Mouse (Mus musculus) hindlimb bud, embryonic 11.5 days (tissue): Measurements from ENCODE around the gene Snapc2.

Experiments used
- DNase-seq: peaks from one replicate; pipeline ENCODE4 v3.0.0-alpha.2; 2012; ENCODE audit warnings: low read depth, low spot score; ENCODE audit errors: extremely low spot score

The Snapc2 gene

DNA sequence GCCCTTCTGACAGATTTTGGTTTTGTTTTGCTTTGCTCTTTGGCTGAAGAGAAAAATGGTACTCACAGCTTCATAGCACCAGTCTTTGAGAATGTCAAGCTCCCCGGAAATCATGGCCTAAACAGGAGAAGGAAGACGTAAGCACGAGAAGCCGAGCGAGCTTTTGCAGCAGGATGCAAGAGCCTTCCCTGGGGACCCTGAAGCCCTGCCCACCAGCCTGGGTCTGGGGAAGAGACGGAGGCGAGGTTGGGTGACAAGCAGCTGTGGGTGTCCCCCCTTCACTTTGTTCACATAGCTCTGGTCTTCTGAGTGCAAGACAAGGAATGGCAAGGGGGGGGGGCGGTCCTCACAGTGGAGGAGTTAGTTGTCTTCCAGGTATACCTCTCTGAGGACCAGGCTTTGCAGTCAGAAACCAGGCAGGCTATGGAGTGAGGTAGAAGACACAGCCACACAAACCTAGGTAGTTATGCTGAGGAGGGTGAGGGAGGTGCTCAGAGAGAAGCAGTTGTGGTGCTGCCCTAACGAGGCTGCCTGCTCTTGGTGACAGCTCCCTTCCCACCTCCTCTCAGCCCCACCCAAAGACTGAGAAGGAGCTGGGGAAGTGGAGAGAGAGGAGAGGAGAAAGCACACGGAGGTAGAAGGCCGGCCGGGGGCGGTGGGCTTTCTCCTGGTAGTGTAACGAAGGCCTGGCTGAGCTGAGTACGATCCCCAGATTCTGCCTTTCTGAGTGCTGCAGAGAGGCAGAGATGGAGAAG is 12.5 kb downstream of the Snapc2 start:
- no peak for DNase-seq

DNA sequence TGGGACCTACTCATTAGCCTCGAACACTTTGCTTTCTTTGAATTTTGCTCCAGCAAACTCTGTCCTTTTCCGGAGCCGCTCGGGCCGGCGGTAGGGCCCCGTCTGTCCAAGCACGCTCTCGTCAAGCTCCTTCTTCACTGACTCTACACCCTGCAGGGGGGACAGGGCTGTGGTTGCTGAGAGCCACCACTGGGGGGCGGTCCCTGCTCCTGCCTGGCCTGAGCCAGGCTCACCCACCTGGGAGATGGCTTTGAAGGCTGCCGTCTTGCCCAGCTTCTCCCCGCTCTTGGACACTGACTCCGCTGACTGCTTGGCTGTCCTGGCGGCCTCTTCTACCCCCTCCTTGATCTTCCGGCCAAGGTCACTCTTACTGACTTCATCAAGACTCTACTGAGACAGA is 14.7 kb downstream of the Snapc2 start:
- no peak for DNase-seq

DNA sequence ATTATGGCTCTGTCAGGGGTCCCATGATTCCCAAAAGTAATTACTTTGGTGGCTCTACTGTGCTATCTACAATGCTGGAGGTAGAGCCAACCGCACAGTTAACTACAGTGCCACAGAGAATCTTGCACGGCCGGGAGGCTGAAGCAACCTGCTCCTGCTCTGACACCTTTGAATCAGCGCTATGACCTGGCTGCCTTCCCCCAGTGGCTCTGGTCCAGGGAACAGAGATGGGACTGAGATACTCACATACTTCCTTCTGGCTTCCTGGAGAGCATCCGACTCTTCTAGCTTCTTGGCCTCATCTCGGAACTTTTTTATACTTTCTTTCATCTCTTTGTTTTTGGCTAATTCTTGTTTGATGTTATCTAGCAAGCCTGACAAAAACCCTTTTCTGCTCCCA is 16.7 kb downstream of the Snapc2 start:
- DNase-seq: no peak

DNA sequence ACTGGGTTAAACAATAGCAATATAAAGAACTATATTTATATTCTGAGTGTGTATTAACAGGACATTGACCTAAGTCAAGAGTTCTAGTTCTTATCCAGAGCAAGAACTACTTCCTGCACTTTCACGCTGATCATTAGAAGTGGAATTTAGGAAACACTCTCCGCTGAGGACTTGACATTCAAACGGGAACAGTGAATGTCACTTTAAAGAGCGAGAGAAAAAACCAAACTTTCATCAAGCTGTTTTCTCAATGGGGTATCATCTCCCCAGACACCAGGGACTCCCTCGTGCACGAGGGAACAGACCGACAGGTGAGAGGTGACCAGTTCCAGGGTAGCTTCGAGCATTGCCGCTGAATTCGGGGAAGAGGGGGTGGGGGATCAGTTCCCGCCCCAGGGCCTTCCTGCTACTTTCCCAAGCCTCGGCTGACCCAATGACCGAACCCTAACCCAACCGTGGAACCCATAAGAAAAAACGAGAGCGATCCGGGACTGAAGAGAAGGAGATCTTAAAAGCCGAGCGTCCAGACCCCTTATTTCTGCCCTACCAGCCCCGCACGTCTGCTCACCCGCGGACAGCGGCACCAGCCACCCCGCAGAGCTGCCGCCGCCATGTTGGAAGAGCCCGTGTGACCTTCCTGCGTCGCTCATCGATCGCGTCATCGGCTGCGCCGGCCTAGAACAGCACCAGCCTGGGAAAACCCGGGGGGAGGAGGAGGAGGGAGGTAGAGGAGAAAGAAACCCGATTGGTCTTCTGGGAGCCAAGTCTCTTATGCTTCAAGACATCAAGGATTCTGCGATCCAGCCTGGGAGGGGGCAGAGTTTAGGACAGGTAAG is 22.6 kb downstream of the Snapc2 start, which contains the start of gene Timm44:
Gene Timm44 (minus strand): TSS at position 639 of the 836 bp plus-strand sequence.
- peak; percentile 94 for DNase-seq

DNA sequence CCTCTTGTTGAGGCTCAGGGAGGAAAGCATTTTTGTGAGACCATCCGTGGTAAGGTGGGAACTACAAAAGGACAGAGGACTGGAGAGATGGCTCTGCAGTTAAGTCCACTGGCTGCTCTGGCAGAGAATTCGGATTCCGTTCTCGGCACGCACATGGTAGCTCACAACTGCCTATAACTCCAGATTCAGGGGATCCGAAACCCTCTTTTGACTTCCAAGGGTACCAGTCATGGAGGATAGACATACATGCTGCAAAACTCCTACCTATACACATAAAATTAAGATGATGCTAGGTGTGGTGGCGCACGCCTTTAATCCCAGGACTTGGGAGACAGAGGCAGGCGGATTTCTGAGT is 23.2 kb downstream of the Snapc2 start:
- no peak for DNase-seq

DNA sequence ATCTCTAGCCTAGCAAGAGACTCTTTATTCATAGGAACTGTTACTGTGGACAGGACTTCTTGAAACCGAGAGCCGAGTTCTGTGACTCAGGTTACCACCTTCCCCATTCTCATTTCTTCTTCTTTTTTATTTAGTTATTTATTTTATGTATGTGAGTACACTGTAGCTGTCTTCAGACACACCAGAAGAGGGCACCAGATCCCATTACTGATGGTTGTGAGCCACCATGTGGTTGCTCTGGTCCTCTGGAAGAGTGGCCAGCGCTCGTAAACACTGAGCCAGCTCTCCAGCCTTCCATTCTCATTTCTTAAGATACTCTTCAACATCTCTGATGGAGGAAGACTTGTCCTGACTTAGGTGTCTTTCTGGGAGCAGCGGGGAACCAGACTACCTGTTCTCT is 39.9 kb downstream of the Snapc2 start:
- DNase-seq: no peak

DNA sequence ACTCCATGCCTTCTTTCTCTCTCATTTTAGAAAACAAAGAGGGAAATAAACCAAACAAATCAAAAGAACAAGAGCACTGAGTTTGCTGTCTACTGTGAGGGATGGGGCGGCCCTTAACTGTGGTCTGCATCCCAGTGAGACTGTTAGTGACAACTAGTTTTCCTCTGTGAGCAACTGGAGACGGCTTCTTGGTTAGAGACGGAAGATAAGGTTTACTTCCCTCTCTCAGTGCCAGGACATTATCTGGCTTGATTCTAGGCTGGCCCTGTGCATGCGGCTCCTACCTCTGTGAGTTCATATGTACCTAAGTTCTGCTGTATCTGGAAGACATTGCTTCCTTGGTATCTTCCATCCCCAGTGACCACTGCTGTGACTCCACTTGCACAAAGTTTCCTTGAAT is 44.9 kb downstream of the Snapc2 start:
- no peak for DNase-seq

DNA sequence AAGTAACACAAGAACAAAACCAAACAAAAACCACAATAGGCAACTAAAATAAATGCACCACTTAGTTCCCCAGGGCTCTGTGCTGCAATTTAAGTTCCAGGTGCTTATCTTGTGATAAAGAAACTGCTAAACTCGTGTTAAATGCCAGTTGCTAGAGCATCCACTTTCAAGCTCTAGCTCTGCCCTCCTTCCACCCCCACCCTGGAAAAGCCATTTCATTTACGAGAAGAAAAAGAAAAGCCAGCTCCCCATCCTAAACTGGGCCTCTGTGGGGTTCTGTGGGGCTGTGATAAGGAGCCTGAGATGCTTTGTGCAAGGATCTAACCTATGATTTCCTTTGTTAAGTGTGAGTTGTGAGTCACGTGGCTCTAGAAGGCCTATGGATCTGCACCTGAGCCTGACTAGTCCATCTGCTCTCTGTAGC is 51.3 kb downstream of the Snapc2 start:
- DNase-seq: no peak
